Mouse (Mus musculus) midbrain, embryonic 13.5 days (tissue): ENCODE data around the gene Gramd2. TPM values are rescaled to one million over a fixed set of nuclear protein-coding genes. Genes with fewer than 3 reads are reported as not detected.

Experiments
- ATAC-seq: fragments of 200-750 bp; cut with Nextera tagmentation; 2 replicates; pipeline ENCODE4 v1.8.0; 2017; ENCODE audit warnings: mild to moderate bottlenecking, moderate TSS enrichment, moderate library complexity
- H3K27ac ChIP-seq: fragments of 300-500 bp; sonication (generic); 2 replicates; pipeline ENCODE4 v1.5.1; 2015; ENCODE audit warnings: inconsistent platforms, mild to moderate bottlenecking, moderate library complexity
- H3K27me3 ChIP-seq: fragments of 300-500 bp; sonication (generic); 2 replicates; pipeline ENCODE4 v1.6.1; 2015; ENCODE audit warnings: mild to moderate bottlenecking, inconsistent platforms
- H3K36me3 ChIP-seq: fragments of 300-500 bp; sonication (generic); 2 replicates; pipeline ENCODE4 v1.6.1; 2015; ENCODE audit warnings: mild to moderate bottlenecking, inconsistent platforms
- H3K4me1 ChIP-seq: fragments of 300-500 bp; sonication (generic); replicated peaks from 2 replicates; pipeline ENCODE4 v1.6.1; 2015; ENCODE audit warnings: inconsistent platforms
- H3K4me2 ChIP-seq: fragments of 300-500 bp; sonication (generic); replicated peaks from 2 replicates; pipeline ENCODE4 v1.6.1; 2015; ENCODE audit warnings: moderate library complexity, mild to moderate bottlenecking, inconsistent platforms
- H3K4me3 ChIP-seq: fragments of 300-500 bp; sonication (generic); replicated peaks from 2 replicates; pipeline ENCODE4 v1.5.1; 2015; ENCODE audit warnings: mild to moderate bottlenecking, inconsistent platforms
- H3K9ac ChIP-seq: fragments of 300-500 bp; sonication (generic); replicated peaks from 2 replicates; pipeline ENCODE4 v1.6.1; 2015; ENCODE audit warnings: mild to moderate bottlenecking, inconsistent platforms
- H3K9me3 ChIP-seq: fragments of 300-500 bp; sonication (generic); 2 replicates; pipeline ENCODE4 v1.6.1; 2016; ENCODE audit warnings: mild to moderate bottlenecking, inconsistent platforms
- WGBS: fragments of 180-500 bp; shearing (Covaris S2); methylation state at CpG from one replicate; pipeline ENCODE4 v1.1.7; 2015; 5-methylcytosine and 5-hydroxymethylcytosine counted together
- polyA plus RNA-seq: library from polyadenylated mRNA; unstranded; fragments of >200 nt; fragmentation: Nextera tagmentation; extraction: Ambion mirVana; gene quantifications from 2 replicates; pipeline ENCODE4 v1.2.1, GENCODE M21; 2015

The Gramd2 gene
- polyA plus RNA-seq, result 1.2 and 2.1 TPM in 2 replicates

GRCm38 (mm10) chr9:59679678-59680533 is at the start of gene Gramd2:
Gene Gramd2 (plus strand): TSS chr9:59680144.
- peak; percentile 97 for ATAC-seq
- peaks cover 24% of the 10 kb centered on the region for H3K27me3 ChIP-seq
- WGBS, result under 1% methylated on average over 47 of the region's 47 CpGs
- peak within 1 kb of the TSS; percentile 72 for H3K9ac ChIP-seq
- peak within 1 kb of the TSS; percentile 54 for H3K4me3 ChIP-seq
- H3K27ac ChIP-seq, result no peak within 1 kb of the TSS
- H3K4me1 ChIP-seq, result peaks cover 14% of the 10 kb centered on the region
- peak within 1 kb of the TSS; percentile 90 for H3K4me2 ChIP-seq
- peaks cover 47% of the 10 kb centered on the region for H3K36me3 ChIP-seq
- no peaks in the 10 kb centered on the region for H3K9me3 ChIP-seq

DNA sequence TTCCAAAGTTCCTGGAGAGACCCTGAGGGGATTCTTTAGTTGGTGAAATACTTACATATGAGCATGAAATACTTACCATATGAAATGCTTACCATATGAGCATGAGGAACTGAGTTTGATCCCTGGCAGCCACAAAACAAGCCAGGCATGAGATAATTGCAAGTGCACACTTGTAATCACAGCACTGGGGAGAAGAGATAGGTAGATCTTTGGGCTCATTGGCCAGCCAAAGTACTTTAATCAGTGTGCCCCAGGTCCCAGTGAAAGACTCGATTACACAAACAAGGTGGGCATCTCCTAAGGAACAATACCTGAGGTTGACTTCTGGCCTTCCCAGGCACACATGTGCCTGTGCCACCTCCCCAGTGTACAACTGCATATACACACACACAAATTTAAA is 41.6 kb upstream of the Gramd2 start:
- Histone ChIP-seq H3K4me2 (no peak overlapping the region), H3K4me3 (no peak overlapping the region), H3K27ac (no peak overlapping the region), H3K9ac (no peak overlapping the region), H3K36me3 (peaks cover 84% of the 10 kb centered on the region), H3K4me1 (no peaks in the 10 kb centered on the region), H3K27me3 (no peaks in the 10 kb centered on the region), H3K9me3 (no peaks in the 10 kb centered on the region)
- WGBS, result 100% methylated on average over 1 of the region's 1 CpGs
- no peak for ATAC-seq

GRCm38 (mm10) chr9:59639936-59640335 is 40.0 kb upstream of the Gramd2 start:
- Histone ChIP-seq H3K4me3 (no peak overlapping the region), H3K9me3 (no peaks in the 10 kb centered on the region), H3K4me1 (no peaks in the 10 kb centered on the region), H3K4me2 (no peak overlapping the region), H3K27me3 (no peaks in the 10 kb centered on the region), H3K27ac (no peak overlapping the region), H3K36me3 (peaks cover 81% of the 10 kb centered on the region), H3K9ac (no peak overlapping the region)
- no peak for ATAC-seq
- WGBS, result 97% methylated on average over 4 of the region's 4 CpGs

DNA sequence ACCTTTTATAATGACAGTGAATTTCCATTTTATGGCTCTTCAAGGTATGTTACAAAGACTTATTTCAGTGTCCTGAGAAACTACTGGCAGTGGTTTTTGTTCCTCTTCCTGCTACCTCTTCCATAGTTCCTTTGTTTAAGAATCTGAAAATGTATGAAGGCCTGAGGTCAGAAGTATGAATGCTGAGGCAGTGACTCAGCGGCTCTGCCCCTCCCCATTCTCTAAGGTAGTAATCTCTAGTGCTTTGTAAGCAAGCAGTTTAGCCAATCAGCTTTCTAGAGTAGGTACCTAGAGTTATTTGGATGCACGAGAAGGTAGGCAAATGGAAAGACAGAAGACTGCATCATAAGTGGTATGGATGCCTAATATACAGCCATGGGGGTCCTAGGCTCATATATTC is 38.6 kb upstream of the Gramd2 start:
- no peaks in the 10 kb centered on the region for H3K4me1 ChIP-seq
- ATAC-seq, result no peak
- no peak overlapping the region for H3K4me3 ChIP-seq
- no peak overlapping the region for H3K27ac ChIP-seq
- H3K9ac ChIP-seq, result no peak overlapping the region
- H3K9me3 ChIP-seq, result no peaks in the 10 kb centered on the region
- H3K27me3 ChIP-seq, result no peaks in the 10 kb centered on the region
- no peak overlapping the region for H3K4me2 ChIP-seq
- H3K36me3 ChIP-seq, result peaks cover 75% of the 10 kb centered on the region
- WGBS, result 81% methylated on average over 2 of the region's 2 CpGs

- H3K36me3 ChIP-seq, result peaks cover 50% of the 10 kb centered on the region
- ATAC-seq, result no peak
- 92% methylated on average over 4 of the region's 4 CpGs for WGBS
These were observed 30.0 kb upstream of the Gramd2 start for GRCm38 (mm10) chr9:59649911-59650310.

DNA sequence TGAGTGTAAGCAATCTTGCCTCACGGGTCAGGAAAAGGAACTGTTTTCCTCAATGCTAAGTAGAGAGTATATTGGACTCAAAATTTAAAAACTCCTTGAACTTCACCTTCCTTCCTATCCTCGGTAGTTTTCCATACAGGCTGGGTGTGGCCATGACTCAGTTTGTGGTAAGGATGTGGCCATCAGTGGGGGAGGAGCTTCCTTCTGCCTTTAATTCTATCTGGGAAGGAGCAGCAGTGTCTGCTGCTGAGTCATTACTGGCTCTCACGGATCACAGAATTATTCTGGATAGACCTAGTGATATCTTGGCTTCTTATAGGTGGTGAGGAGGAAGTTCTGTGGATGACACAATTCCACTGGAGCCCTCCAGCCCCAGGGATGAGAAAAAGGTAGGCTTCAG is 26.6 kb upstream of the Gramd2 start:
- Histone ChIP-seq H3K4me2 (no peak overlapping the region), H3K4me3 (no peak overlapping the region), H3K27ac (no peak overlapping the region), H3K36me3 (peaks cover 38% of the 10 kb centered on the region), H3K9ac (no peak overlapping the region), H3K27me3 (no peaks in the 10 kb centered on the region), H3K9me3 (no peaks in the 10 kb centered on the region), H3K4me1 (peaks cover 7% of the 10 kb centered on the region)
- no peak for ATAC-seq
- WGBS, result 34% methylated on average over 3 of the region's 3 CpGs

More at GRCm38 (mm10) chr9:59649911-59650310, 30.0 kb upstream of the Gramd2 start:
- H3K9me3 ChIP-seq, result no peaks in the 10 kb centered on the region
- no peak overlapping the region for H3K4me3 ChIP-seq
- H3K4me1 ChIP-seq, result no peaks in the 10 kb centered on the region
- H3K27me3 ChIP-seq, result no peaks in the 10 kb centered on the region
- no peak overlapping the region for H3K27ac ChIP-seq
- H3K4me2 ChIP-seq, result no peak overlapping the region
- no peak overlapping the region for H3K9ac ChIP-seq

DNA sequence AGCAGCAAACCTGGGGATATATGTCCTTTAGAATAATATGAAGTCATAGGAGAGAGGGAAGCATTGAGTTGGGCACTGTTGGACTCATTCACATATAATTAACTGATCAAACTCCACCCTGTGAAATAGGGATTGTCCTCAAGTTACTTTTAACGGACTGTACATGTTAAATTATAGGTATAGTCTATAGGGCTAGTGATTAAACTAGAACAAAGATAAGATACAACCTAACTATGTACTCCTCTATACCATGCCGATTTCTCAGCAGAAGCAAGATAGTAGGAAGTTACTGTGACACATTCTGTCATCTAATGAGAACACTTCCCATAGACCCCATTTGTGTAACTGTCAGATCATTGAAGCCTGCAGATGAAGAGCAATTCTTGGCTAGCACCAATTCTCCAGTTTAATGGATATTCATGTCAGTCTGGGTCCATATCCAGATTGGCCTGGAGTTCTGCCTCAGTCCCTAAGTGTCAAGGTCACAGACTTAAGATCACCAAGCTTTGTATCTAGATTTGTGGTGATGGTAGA is 25.4 kb upstream of the Gramd2 start:
- Histone ChIP-seq H3K36me3 (peaks cover 27% of the 10 kb centered on the region), H3K9ac (no peak overlapping the region), H3K4me1 (peaks cover 18% of the 10 kb centered on the region), H3K27ac (no peak overlapping the region), H3K4me3 (no peak overlapping the region), H3K4me2 (no peak overlapping the region), H3K9me3 (no peaks in the 10 kb centered on the region), H3K27me3 (no peaks in the 10 kb centered on the region)
- ATAC-seq, result no peak
- WGBS, result 88% methylated on average over 2 of the region's 2 CpGs

DNA sequence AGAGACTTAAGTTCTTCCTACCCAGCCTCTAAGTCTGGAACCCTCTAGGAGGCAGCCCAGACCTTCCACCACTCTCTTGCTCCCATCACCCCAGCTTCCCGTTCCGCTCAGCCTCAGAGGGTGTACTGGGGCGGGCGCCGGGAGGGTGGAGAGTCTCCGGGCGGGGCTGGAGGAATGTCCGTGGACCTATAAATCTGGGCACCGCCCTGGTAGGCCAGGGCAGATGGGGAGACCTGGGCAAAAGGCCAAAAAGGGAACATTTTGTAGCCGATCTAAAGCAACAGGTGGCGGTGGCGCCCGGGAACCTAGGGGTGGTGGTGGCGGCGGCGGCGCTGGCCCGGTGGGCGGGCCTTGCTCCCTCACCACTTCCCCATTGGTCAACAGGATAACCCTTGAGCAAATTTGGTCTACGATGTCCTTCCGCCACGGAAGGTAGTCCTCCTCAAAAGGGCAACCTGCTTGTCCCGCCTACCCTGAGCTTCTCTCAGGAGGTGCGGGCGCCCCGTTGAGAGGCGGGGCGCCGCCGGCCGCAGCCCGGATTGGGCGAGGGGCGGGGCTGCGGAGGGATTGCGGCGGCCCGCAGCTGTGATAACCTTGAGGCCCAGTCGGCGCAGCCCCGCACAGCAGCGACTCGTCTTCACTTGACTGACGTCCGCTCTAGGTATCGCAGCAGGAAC is 23.8 kb upstream of the Gramd2 start, which contains the start of gene Pkm:
Gene Pkm (plus strand): TSS at position 411 of the 677 bp plus-strand sequence.
- no peaks in the 10 kb centered on the region for H3K9me3 ChIP-seq
- under 1% methylated on average over 46 of the region's 46 CpGs for WGBS
- ATAC-seq, result peak; percentile 91
- H3K4me1 ChIP-seq, result peaks cover 34% of the 10 kb centered on the region
- peak within 1 kb of the TSS; percentile 93 for H3K4me2 ChIP-seq
- H3K27ac ChIP-seq, result peak within 1 kb of the TSS; percentile 98
- H3K4me3 ChIP-seq, result peak within 1 kb of the TSS; percentile 82
- H3K27me3 ChIP-seq, result no peaks in the 10 kb centered on the region
- peak within 1 kb of the TSS; percentile 90 for H3K9ac ChIP-seq
- peaks cover 13% of the 10 kb centered on the region for H3K36me3 ChIP-seq

- peak; percentile 62 for ATAC-seq
- Histone ChIP-seq H3K9ac (peak overlapping the region; percentile 90), H3K4me1 (peaks cover 43% of the 10 kb centered on the region), H3K4me3 (peak overlapping the region; percentile 82), H3K9me3 (no peaks in the 10 kb centered on the region), H3K4me2 (peak overlapping the region; percentile 93), H3K27me3 (no peaks in the 10 kb centered on the region), H3K27ac (peak overlapping the region; percentile 98), H3K36me3 (peaks cover 11% of the 10 kb centered on the region)
- under 1% methylated on average over 65 of the region's 65 CpGs for WGBS
These were observed 23.0 kb upstream of the Gramd2 start for GRCm38 (mm10) chr9:59656635-59657617.

DNA sequence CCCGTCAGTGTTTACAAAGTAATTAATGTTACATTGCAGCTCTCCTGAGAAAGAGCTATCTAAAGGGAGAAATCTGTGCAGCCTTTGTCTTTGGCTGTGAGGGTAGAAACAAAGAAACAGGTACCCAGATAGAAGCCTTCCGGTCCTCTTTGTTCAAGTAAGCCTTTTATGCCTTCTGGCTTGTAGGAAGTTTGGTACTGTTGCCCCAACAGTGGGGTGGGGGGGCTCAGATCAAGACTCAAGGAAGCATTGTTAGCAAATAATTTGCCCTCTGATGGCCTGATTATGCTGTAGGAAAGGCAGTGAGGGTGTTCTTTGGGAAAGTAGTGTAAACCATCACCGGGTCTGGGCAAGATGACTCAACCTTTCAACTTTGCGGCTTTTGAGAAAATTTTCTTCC is 21.8 kb upstream of the Gramd2 start:
- H3K27me3 ChIP-seq, result no peaks in the 10 kb centered on the region
- H3K4me3 ChIP-seq, result peak overlapping the region; percentile 82
- peaks cover 12% of the 10 kb centered on the region for H3K36me3 ChIP-seq
- no peaks in the 10 kb centered on the region for H3K9me3 ChIP-seq
- H3K4me2 ChIP-seq, result peak overlapping the region; percentile 93
- H3K4me1 ChIP-seq, result peaks cover 55% of the 10 kb centered on the region
- peak overlapping the region; percentile 90 for H3K9ac ChIP-seq
- no peak for ATAC-seq
- 1% methylated on average over 4 of the region's 4 CpGs for WGBS
- H3K27ac ChIP-seq, result peak overlapping the region; percentile 98
